Mouse (Mus musculus) gastrocnemius, adult 8-10 months (tissue): ENCODE measurements around the gene Cnpy1. TPM values are rescaled to one million over a fixed set of nuclear protein-coding genes. Genes with fewer than 3 reads are reported as not detected.

Experiments used
- DNase-seq, 2 experiments: peaks; one replicate each; pipeline ENCODE4 v3.0.0; 2022; ENCODE audit warnings: low spot score in 2 of 2
- total RNA-seq, 4 experiments: library from RNA; stranded (reverse); gene quantifications; 2 replicates each; pipeline ENCODE4 v1.2.4; 2022

Cnpy1 gene
- total RNA-seq, 4 experiments from 2014 or later: not detected

- DNase-seq: no peak
Observed at GRCm38 (mm10) chr5:28239829-28240228, 5.8 kb downstream of the Cnpy1 start.

GRCm38 (mm10) chr5:28238876-28239275, 6.7 kb downstream of the Cnpy1 start:
- no peak for DNase-seq

GRCm38 (mm10) chr5:28238152-28238551, 7.5 kb downstream of the Cnpy1 start:
- no peak for DNase-seq

GRCm38 (mm10) chr5:28237715-28238114, 7.9 kb downstream of the Cnpy1 start:
- no peak for DNase-seq

GRCm38 (mm10) chr5:28237055-28237454, 8.6 kb downstream of the Cnpy1 start:
- DNase-seq: no peak

GRCm38 (mm10) chr5:28236098-28236497, 9.5 kb downstream of the Cnpy1 start:
- no peak for DNase-seq

GRCm38 (mm10) chr5:28232101-28232500, 13.5 kb downstream of the Cnpy1 start:
- DNase-seq: no peak

- DNase-seq: no peak
Observed at GRCm38 (mm10) chr5:28219596-28219995, 26.0 kb downstream of the Cnpy1 start.

GRCm38 (mm10) chr5:28213441-28213840, 32.2 kb downstream of the Cnpy1 start:
- no peak for DNase-seq

GRCm38 (mm10) chr5:28211651-28212310, 33.8 kb downstream of the Cnpy1 start:
- no peak for DNase-seq

- DNase-seq: no peak
Observed at GRCm38 (mm10) chr5:28210591-28211550, 34.7 kb downstream of the Cnpy1 start.

GRCm38 (mm10) chr5:28209549-28210431, 35.8 kb downstream of the Cnpy1 start:
- no peak for DNase-seq

- no peak for DNase-seq
Observed at GRCm38 (mm10) chr5:28208726-28209520, 36.7 kb downstream of the Cnpy1 start.

- no peak for DNase-seq
Observed at GRCm38 (mm10) chr5:28207043-28207442, 38.6 kb downstream of the Cnpy1 start.

GRCm38 (mm10) chr5:28206448-28206847, 39.2 kb downstream of the Cnpy1 start:
- no peak for DNase-seq

GRCm38 (mm10) chr5:28204678-28205077, 40.9 kb downstream of the Cnpy1 start:
- DNase-seq: no peak

- DNase-seq: no peak
Observed at GRCm38 (mm10) chr5:28203086-28203485, 42.5 kb downstream of the Cnpy1 start.

- DNase-seq: no peak
Observed at GRCm38 (mm10) chr5:28199089-28199873, 46.3 kb downstream of the Cnpy1 start.

- no peak for DNase-seq
Observed at GRCm38 (mm10) chr5:28195473-28195872, 50.1 kb downstream of the Cnpy1 start.

GRCm38 (mm10) chr5:28192099-28192454, 53.5 kb downstream of the Cnpy1 start:
- DNase-seq: no peak
